Mouse (Mus musculus) lung, embryonic 14.5 days (tissue): ENCODE results near the gene Gucy1a1. TPM values are rescaled to one million over a fixed set of nuclear protein-coding genes. Genes with fewer than 3 reads are reported as not detected.

Experiments used
- ATAC-seq: fragments of 200-750 bp; cut with Nextera tagmentation; 2 replicates; pipeline ENCODE4 v1.8.0; 2017; ENCODE audit warnings: mild to moderate bottlenecking, moderate TSS enrichment, moderate library complexity; ENCODE audit not compliant: insufficient read depth
- DNase-seq: peaks from one replicate; pipeline ENCODE4 v3.0.0-alpha.2; 2015
- H3K27ac ChIP-seq: fragments of 300-500 bp; sonication (generic); 2 replicates; pipeline ENCODE4 v1.5.1; 2014; ENCODE audit warnings: low read depth, mild to moderate bottlenecking, moderate library complexity
- H3K27me3 ChIP-seq: fragments of 300-500 bp; sonication (generic); 2 replicates; pipeline ENCODE4 v1.6.1; 2014; ENCODE audit warnings: low read length, control low read depth; ENCODE audit not compliant: insufficient read depth
- H3K36me3 ChIP-seq: fragments of 300-500 bp; sonication (generic); 2 replicates; pipeline ENCODE4 v1.6.1; 2014; ENCODE audit warnings: control low read depth; ENCODE audit not compliant: insufficient read depth
- H3K4me1 ChIP-seq: fragments of 300-500 bp; sonication (generic); 2 replicates; pipeline ENCODE4 v1.6.1; 2014; ENCODE audit warnings: antibody characterized with exemption, control low read depth; ENCODE audit not compliant: insufficient read depth
- H3K4me2 ChIP-seq: fragments of 300-500 bp; sonication (generic); 2 replicates; pipeline ENCODE4 v1.6.1; 2014; ENCODE audit warnings: mild to moderate bottlenecking
- H3K4me3 ChIP-seq: fragments of 300-500 bp; sonication (generic); 2 replicates; pipeline ENCODE4 v1.5.1; 2014; ENCODE audit warnings: low read depth, low read length
- H3K9ac ChIP-seq: fragments of 300-500 bp; sonication (generic); 2 replicates; pipeline ENCODE4 v1.6.1; 2014
- H3K9me3 ChIP-seq: fragments of 300-500 bp; sonication (generic); 2 replicates; pipeline ENCODE4 v1.6.1; 2016; ENCODE audit warnings: low read depth, low read length, control low read depth
- CTCF ChIP-seq: IDR thresholded peaks from 2 replicates; pipeline ENCODE4 v1.5.1; 2016; ENCODE audit warnings: antibody characterized with exemption, low read depth
- WGBS: fragments of 180-500 bp; shearing (Covaris S2); extraction: QIAGEN DNeasy Blood & Tissue Kit; methylation state at CpG from one replicate; pipeline ENCODE4 v1.1.7; 2014; 5-methylcytosine and 5-hydroxymethylcytosine counted together
- polyA plus RNA-seq: library from polyadenylated mRNA; unstranded; fragments of >200 nt; fragmentation: Nextera tagmentation; extraction: Ambion mirVana; gene quantifications from 2 replicates; pipeline ENCODE4 v1.2.1, GENCODE M21; 2014

Gene Gucy1a1
- polyA plus RNA-seq, 1 experiment from 2014 or later = 111 TPM

GRCm38 (mm10) chr3:82124567-82124966 lies 21.0 kb downstream of the Gucy1a1 start:
- H3K9me3 ChIP-seq = no peaks in the 10 kb centered on the region
- TF ChIP-seq CTCF = no peak
- H3K9ac ChIP-seq = no peak overlapping the region
- H3K4me1 ChIP-seq = no peaks in the 10 kb centered on the region; the same call in 1 of the 2 replicates
- H3K27me3 ChIP-seq = no peaks in the 10 kb centered on the region
- no peak overlapping the region for H3K27ac ChIP-seq
- no peak overlapping the region for H3K4me3 ChIP-seq
- ATAC-seq (no peak), DNase-seq (no peak)
- H3K4me2 ChIP-seq = no peak overlapping the region
- WGBS = 94% methylated on average over 1 of the region's 1 CpGs
- H3K36me3 ChIP-seq = no peaks in the 10 kb centered on the region

- 93% methylated on average over 1 of the region's 1 CpGs for WGBS
- H3K4me3 ChIP-seq = no peak overlapping the region
- no peaks in the 10 kb centered on the region; the same call in 1 of the 2 replicates for H3K4me1 ChIP-seq
- no peak for DNase-seq
- ATAC-seq = no peak
- no peak for TF ChIP-seq CTCF
- no peaks in the 10 kb centered on the region for H3K27me3 ChIP-seq
- H3K27ac ChIP-seq = no peak overlapping the region
- no peaks in the 10 kb centered on the region for H3K9me3 ChIP-seq
- H3K4me2 ChIP-seq = no peak overlapping the region
- H3K9ac ChIP-seq = no peak overlapping the region
- peaks cover 13% of the 10 kb centered on the region for H3K36me3 ChIP-seq
Observed at GRCm38 (mm10) chr3:82118916-82119315, 26.7 kb downstream of the Gucy1a1 start.

- peak; percentile 95 for ATAC-seq
- TF ChIP-seq CTCF = no peak
- no peak overlapping the region for H3K9ac ChIP-seq
- no peak overlapping the region for H3K4me2 ChIP-seq
- H3K4me1 ChIP-seq = peaks cover 8% of the 10 kb centered on the region; the same call in 1 of the 2 replicates
- no peaks in the 10 kb centered on the region for H3K9me3 ChIP-seq
- WGBS = 12% methylated on average over 2 of the region's 2 CpGs
- peaks cover 28% of the 10 kb centered on the region for H3K36me3 ChIP-seq
- H3K27ac ChIP-seq = peak overlapping the region; percentile 19; the same call in 1 of the 2 replicates
- DNase-seq = peak; percentile 93
- H3K27me3 ChIP-seq = no peaks in the 10 kb centered on the region
- H3K4me3 ChIP-seq = no peak overlapping the region
Observed at GRCm38 (mm10) chr3:82112439-82112838, 33.1 kb downstream of the Gucy1a1 start.

- Histone ChIP-seq H3K4me1 (peaks cover 8% of the 10 kb centered on the region; the same call in 1 of the 2 replicates), H3K9me3 (no peaks in the 10 kb centered on the region), H3K27ac (peak overlapping the region; percentile 19; the same call in 1 of the 2 replicates), H3K4me2 (no peak overlapping the region), H3K36me3 (peaks cover 28% of the 10 kb centered on the region), H3K4me3 (no peak overlapping the region), H3K27me3 (no peaks in the 10 kb centered on the region), H3K9ac (no peak overlapping the region)
- DNase-seq = peak; percentile 85
- ATAC-seq = peak; percentile 91
- 30% methylated on average over 3 of the region's 3 CpGs for WGBS
- TF ChIP-seq CTCF = no peak
Observed at GRCm38 (mm10) chr3:82111986-82112385, 33.6 kb downstream of the Gucy1a1 start.

- no peak overlapping the region for H3K4me3 ChIP-seq
- DNase-seq (no peak), ATAC-seq (no peak)
- no peak overlapping the region for H3K9ac ChIP-seq
- no peaks in the 10 kb centered on the region for H3K9me3 ChIP-seq
- no peak overlapping the region for H3K27ac ChIP-seq
- no peak overlapping the region for H3K4me2 ChIP-seq
- peaks cover 46% of the 10 kb centered on the region for H3K36me3 ChIP-seq
- peaks cover 11% of the 10 kb centered on the region for H3K4me1 ChIP-seq
- TF ChIP-seq CTCF = no peak
- 86% methylated on average over 15 of the region's 15 CpGs for WGBS
- no peaks in the 10 kb centered on the region for H3K27me3 ChIP-seq
Observed at GRCm38 (mm10) chr3:82108951-82109350, 36.6 kb downstream of the Gucy1a1 start.

- 53% methylated on average over 6 of the region's 6 CpGs for WGBS
- Histone ChIP-seq H3K9me3 (no peaks in the 10 kb centered on the region), H3K27me3 (no peaks in the 10 kb centered on the region), H3K9ac (no peak overlapping the region), H3K27ac (0 out of 2 replicates have a peak overlapping the region, but pooled peaks have one; percentile 15), H3K4me3 (no peak overlapping the region), H3K4me1 (peaks cover 3% of the 10 kb centered on the region; the same call in 1 of the 2 replicates), H3K36me3 (peaks cover 36% of the 10 kb centered on the region), H3K4me2 (no peak overlapping the region)
- no peak for TF ChIP-seq CTCF
- ATAC-seq (peak; percentile 26; the same call in 1 of the 2 replicates), DNase-seq (peak; percentile 52)
Observed at GRCm38 (mm10) chr3:82104229-82104628, 41.4 kb downstream of the Gucy1a1 start.

GRCm38 (mm10) chr3:82099127-82099526 lies 46.5 kb downstream of the Gucy1a1 start:
- WGBS = 75% methylated on average over 6 of the region's 6 CpGs
- no peaks in the 10 kb centered on the region for H3K9me3 ChIP-seq
- H3K36me3 ChIP-seq = peaks cover 37% of the 10 kb centered on the region
- no peak for ATAC-seq
- no peak overlapping the region for H3K9ac ChIP-seq
- no peak overlapping the region for H3K4me3 ChIP-seq
- DNase-seq = no peak
- TF ChIP-seq CTCF = no peak
- no peak overlapping the region for H3K4me2 ChIP-seq
- H3K4me1 ChIP-seq = peaks cover 2% of the 10 kb centered on the region; the same call in 1 of the 2 replicates
- no peak overlapping the region for H3K27ac ChIP-seq
- H3K27me3 ChIP-seq = no peaks in the 10 kb centered on the region
